Mouse (Mus musculus): ENCODE measurements around the gene Pigm. TPM values are rescaled to one million over a fixed set of nuclear protein-coding genes. Genes with fewer than 3 reads are reported as not detected.

The Pigm gene
- polyA plus RNA-seq, 1 experiment from 2014 or later = 12.3 TPM

GRCm38 (mm10) chr1:172420181-172420580, 43.8 kb downstream of the Pigm start:
- Histone ChIP-seq H3K4me1 (ENCODE audit: control insufficient read depth, insufficient read depth, low read length) (no peaks in the 10 kb centered on the region), H3K4me2 (ENCODE audit: low read depth, low read length) (no peak overlapping the region), H3K9ac (replicated peaks; ENCODE audit: low read length) (no peak overlapping the region), H3K27me3 (ENCODE audit: control insufficient read depth, insufficient read depth, low read length) (no peaks in the 10 kb centered on the region), H3K27ac (replicated peaks; ENCODE audit: low read depth, low read length) (no peak overlapping the region), H3K36me3 (replicated peaks; ENCODE audit: control insufficient read depth, insufficient read depth, low read depth, low read length) (no peaks in the 10 kb centered on the region), H3K4me3 (ENCODE audit: low read depth, low read length) (no peak overlapping the region), H3K9me3 (replicated peaks; ENCODE audit: control insufficient read depth, low read length) (no peaks in the 10 kb centered on the region)
- no peak for ATAC-seq (replicated peaks; ENCODE audit: insufficient number of reproducible peaks, low FRiP score, low TSS enrichment, low read depth)
- WGBS = 84% methylated on average over 6 of the region's 6 CpGs
- DNase-seq (ENCODE audit: low spot score) = no peak

DNA sequence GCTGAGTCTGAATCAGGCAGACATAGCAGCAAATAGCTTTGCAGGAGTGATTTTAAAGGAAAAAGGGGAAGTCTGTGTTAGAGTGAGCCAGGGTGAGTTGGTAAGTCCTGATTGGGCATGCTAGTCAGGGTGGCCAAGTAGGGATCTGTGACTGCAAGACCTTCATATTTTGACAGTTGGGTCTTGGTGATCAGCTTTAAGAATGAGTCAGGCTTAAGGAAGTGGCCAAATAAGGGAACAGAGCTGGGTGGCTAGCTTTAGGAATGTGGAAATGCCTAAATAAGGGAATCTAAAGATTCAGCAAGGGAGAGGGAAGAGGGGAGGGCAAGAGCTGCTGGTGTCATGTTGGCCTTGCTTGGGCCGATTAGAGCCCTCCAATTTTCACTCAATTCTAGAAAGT, 47.0 kb downstream of the Pigm start:
- Histone ChIP-seq H3K4me3 (ENCODE audit: low read depth, low read length) (no peak overlapping the region), H3K27ac (replicated peaks; ENCODE audit: low read depth, low read length) (no peak overlapping the region), H3K9ac (replicated peaks; ENCODE audit: low read length) (no peak overlapping the region), H3K4me2 (ENCODE audit: low read depth, low read length) (no peak overlapping the region), H3K4me1 (ENCODE audit: control insufficient read depth, insufficient read depth, low read length) (no peaks in the 10 kb centered on the region), H3K27me3 (ENCODE audit: control insufficient read depth, insufficient read depth, low read length) (no peaks in the 10 kb centered on the region), H3K36me3 (replicated peaks; ENCODE audit: control insufficient read depth, insufficient read depth, low read depth, low read length) (no peaks in the 10 kb centered on the region), H3K9me3 (replicated peaks; ENCODE audit: control insufficient read depth, low read length) (no peaks in the 10 kb centered on the region)
- no peak for DNase-seq (ENCODE audit: low spot score)
- WGBS = 47% methylated on average over 1 of the region's 1 CpGs
- no peak for ATAC-seq (replicated peaks; ENCODE audit: insufficient number of reproducible peaks, low FRiP score, low TSS enrichment, low read depth)

DNA sequence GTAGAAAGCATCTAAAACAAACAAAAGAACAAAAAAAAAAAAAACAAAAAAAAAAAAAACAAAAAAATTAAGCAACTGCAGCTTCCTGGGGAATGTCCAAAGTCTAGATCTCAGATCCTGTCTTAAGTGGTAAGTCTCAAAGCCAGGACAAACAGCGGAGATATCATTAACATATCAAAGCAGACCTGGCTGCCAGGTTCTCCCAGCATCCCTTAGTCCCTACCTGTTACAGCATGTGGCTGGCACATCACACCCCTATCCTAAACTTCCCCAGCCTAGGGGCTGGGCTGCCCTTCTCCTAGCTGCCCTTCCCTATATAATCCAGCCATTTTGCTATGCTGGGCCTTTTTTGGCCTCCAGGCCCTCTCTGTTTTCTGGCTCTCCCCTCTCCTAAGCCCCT, 50.1 kb downstream of the Pigm start:
- ATAC-seq (replicated peaks; ENCODE audit: insufficient number of reproducible peaks, low FRiP score, low TSS enrichment, low read depth) = no peak
- no peak overlapping the region for H3K9ac ChIP-seq (replicated peaks; ENCODE audit: low read length)
- no peak overlapping the region for H3K4me2 ChIP-seq (ENCODE audit: low read depth, low read length)
- H3K4me1 ChIP-seq (ENCODE audit: control insufficient read depth, insufficient read depth, low read length) = no peaks in the 10 kb centered on the region
- WGBS = 57% methylated on average over 1 of the region's 1 CpGs
- H3K4me3 ChIP-seq (ENCODE audit: low read depth, low read length) = no peak overlapping the region
- no peaks in the 10 kb centered on the region for H3K9me3 ChIP-seq (replicated peaks; ENCODE audit: control insufficient read depth, low read length)
- no peaks in the 10 kb centered on the region for H3K36me3 ChIP-seq (replicated peaks; ENCODE audit: control insufficient read depth, insufficient read depth, low read depth, low read length)
- no peaks in the 10 kb centered on the region for H3K27me3 ChIP-seq (ENCODE audit: control insufficient read depth, insufficient read depth, low read length)
- no peak overlapping the region for H3K27ac ChIP-seq (replicated peaks; ENCODE audit: low read depth, low read length)
- no peak for DNase-seq (ENCODE audit: low spot score)

DNA sequence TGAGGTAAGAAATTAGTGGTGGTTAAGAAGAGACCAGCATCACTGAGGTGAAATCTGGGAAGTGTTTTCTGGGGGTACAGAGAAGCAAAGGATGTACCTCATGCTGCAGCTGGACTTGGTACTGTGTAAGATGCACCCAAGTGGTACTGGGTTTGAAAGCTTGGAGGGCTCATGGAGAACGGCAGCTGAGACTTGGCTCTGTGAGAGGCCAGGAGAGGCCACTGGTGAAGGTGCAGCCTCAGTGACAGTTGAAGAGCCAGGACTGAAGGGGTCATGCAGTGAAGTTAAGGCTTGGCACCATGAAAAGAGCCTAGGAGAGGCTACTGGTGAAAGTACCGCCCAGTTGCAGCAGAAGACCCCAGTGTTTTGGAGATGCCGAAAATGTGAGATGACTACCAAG, 51.5 kb downstream of the Pigm start:
- 93% methylated on average over 3 of the region's 3 CpGs for WGBS
- no peak overlapping the region for H3K4me3 ChIP-seq (ENCODE audit: low read depth, low read length)
- DNase-seq (ENCODE audit: low spot score) (no peak), ATAC-seq (replicated peaks; ENCODE audit: insufficient number of reproducible peaks, low FRiP score, low TSS enrichment, low read depth) (no peak)
- H3K4me2 ChIP-seq (ENCODE audit: low read depth, low read length) = no peak overlapping the region
- H3K4me1 ChIP-seq (ENCODE audit: control insufficient read depth, insufficient read depth, low read length) = no peaks in the 10 kb centered on the region
- H3K9ac ChIP-seq (replicated peaks; ENCODE audit: low read length) = no peak overlapping the region
- H3K9me3 ChIP-seq (replicated peaks; ENCODE audit: control insufficient read depth, low read length) = no peaks in the 10 kb centered on the region
- no peaks in the 10 kb centered on the region for H3K27me3 ChIP-seq (ENCODE audit: control insufficient read depth, insufficient read depth, low read length)
- no peaks in the 10 kb centered on the region for H3K36me3 ChIP-seq (replicated peaks; ENCODE audit: control insufficient read depth, insufficient read depth, low read depth, low read length)
- no peak overlapping the region for H3K27ac ChIP-seq (replicated peaks; ENCODE audit: low read depth, low read length)

DNA sequence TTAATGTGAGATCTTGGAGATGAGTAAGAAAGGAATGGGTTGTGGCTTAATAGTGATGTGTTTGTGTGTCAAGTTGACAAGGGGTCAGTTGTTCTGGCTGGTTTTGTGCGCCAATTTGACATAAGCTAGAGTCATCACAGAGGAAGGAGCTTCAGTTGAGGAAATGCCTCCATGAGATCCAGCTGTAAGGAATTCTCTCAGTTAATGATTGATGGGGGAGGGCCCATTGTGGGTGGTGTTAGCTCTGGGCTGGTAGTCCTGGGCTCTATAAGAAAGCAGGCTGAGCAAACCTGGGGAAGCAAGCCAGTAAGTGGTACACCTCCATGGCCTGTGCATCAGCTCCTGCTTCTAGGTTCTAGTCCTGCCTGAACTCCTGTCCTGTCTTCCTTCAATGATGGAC, 52.3 kb downstream of the Pigm start:
- no peak for DNase-seq (ENCODE audit: low spot score)
- WGBS = 66% methylated on average over 1 of the region's 1 CpGs

DNA sequence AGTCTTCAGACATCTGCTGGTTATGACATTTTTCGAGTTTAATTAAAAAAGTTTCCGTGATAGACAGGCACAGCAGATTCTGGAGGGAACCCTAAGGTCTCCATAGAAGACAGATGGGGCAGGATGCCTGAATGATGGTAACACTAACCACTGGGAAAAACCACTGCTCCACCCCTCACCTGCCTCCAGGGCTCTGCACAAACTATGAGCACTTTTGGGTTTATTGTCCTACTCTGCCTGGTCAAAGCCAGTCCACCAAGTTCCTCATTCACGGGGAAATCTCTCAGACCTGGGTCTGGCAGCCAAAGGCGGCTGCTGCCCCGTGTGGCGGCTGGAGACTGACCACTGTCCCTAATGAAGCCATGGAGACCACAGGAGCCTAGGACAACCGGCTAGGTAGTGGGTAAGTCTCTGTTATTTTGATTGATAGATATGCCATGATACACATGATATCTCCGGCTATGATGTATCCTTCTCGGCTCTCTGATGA, 54.4 kb downstream of the Pigm start:
- ATAC-seq (replicated peaks; ENCODE audit: insufficient number of reproducible peaks, low FRiP score, low TSS enrichment, low read depth) = no peak
- H3K27me3 ChIP-seq (ENCODE audit: control insufficient read depth, insufficient read depth, low read length) = no peaks in the 10 kb centered on the region
- H3K4me1 ChIP-seq (ENCODE audit: control insufficient read depth, insufficient read depth, low read length) = no peaks in the 10 kb centered on the region
- no peak overlapping the region for H3K4me3 ChIP-seq (ENCODE audit: low read depth, low read length)
- no peaks in the 10 kb centered on the region for H3K9me3 ChIP-seq (replicated peaks; ENCODE audit: control insufficient read depth, low read length)
- no peak overlapping the region for H3K9ac ChIP-seq (replicated peaks; ENCODE audit: low read length)
- WGBS = 50% methylated on average over 9 of the region's 9 CpGs
- H3K36me3 ChIP-seq (replicated peaks; ENCODE audit: control insufficient read depth, insufficient read depth, low read depth, low read length) = no peaks in the 10 kb centered on the region
- H3K27ac ChIP-seq (replicated peaks; ENCODE audit: low read depth, low read length) = no peak overlapping the region
- H3K4me2 ChIP-seq (ENCODE audit: low read depth, low read length) = no peak overlapping the region
- DNase-seq (ENCODE audit: low spot score) = no peak

More for the DNA sequence above, 52.3 kb downstream of the Pigm start:
- H3K27me3 ChIP-seq (ENCODE audit: control insufficient read depth, insufficient read depth, low read length) = no peaks in the 10 kb centered on the region
- no peak for ATAC-seq (replicated peaks; ENCODE audit: insufficient number of reproducible peaks, low FRiP score, low TSS enrichment, low read depth)
- no peaks in the 10 kb centered on the region for H3K36me3 ChIP-seq (replicated peaks; ENCODE audit: control insufficient read depth, insufficient read depth, low read depth, low read length)
- H3K9me3 ChIP-seq (replicated peaks; ENCODE audit: control insufficient read depth, low read length) = no peaks in the 10 kb centered on the region
- H3K4me3 ChIP-seq (ENCODE audit: low read depth, low read length) = no peak overlapping the region
- no peak overlapping the region for H3K27ac ChIP-seq (replicated peaks; ENCODE audit: low read depth, low read length)
- H3K4me1 ChIP-seq (ENCODE audit: control insufficient read depth, insufficient read depth, low read length) = no peaks in the 10 kb centered on the region
- H3K4me2 ChIP-seq (ENCODE audit: low read depth, low read length) = no peak overlapping the region
- H3K9ac ChIP-seq (replicated peaks; ENCODE audit: low read length) = no peak overlapping the region

DNA sequence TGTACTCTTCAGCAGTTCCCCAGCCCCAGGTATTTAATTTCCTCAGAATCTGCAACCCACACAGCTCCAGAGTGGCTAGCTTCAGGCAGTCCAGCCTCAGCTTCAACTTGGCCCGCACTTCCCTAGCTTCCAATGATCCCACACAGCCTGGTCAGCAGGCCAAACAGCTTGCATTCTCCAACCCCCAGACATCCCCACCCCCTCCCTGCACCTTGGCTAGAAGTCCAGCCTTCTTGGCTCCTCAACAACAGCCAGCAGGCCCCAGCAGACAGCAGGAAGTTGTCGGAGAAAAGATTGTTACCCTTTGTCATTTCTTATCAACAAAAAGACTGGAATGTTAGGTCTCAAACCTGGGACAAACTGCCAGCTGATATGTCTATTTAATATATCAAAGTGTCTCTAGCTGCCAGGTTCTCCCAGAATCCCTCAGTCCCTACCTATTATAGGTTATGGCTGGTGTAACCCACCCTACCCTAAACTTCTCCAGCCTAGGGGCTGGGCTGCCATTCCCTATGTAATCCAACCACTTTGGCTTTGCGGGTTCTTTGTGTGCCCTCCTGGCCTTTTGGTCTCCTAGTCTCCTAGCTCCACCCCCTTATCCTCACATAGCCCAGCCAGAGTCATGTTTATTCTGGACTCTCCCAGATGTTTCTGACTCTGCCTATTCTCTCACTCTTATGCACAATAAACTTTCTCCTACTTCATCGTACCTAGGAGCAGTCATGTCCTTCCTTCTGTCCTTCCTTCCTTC, 55.7 kb downstream of the Pigm start:
- 49% methylated on average over 4 of the region's 4 CpGs for WGBS
- H3K4me2 ChIP-seq (ENCODE audit: low read depth, low read length) = no peak overlapping the region
- H3K9ac ChIP-seq (replicated peaks; ENCODE audit: low read length) = no peak overlapping the region
- no peaks in the 10 kb centered on the region for H3K9me3 ChIP-seq (replicated peaks; ENCODE audit: control insufficient read depth, low read length)
- no peak overlapping the region for H3K4me3 ChIP-seq (ENCODE audit: low read depth, low read length)
- H3K27me3 ChIP-seq (ENCODE audit: control insufficient read depth, insufficient read depth, low read length) = no peaks in the 10 kb centered on the region
- no peaks in the 10 kb centered on the region for H3K36me3 ChIP-seq (replicated peaks; ENCODE audit: control insufficient read depth, insufficient read depth, low read depth, low read length)
- no peak overlapping the region for H3K27ac ChIP-seq (replicated peaks; ENCODE audit: low read depth, low read length)
- ATAC-seq (replicated peaks; ENCODE audit: insufficient number of reproducible peaks, low FRiP score, low TSS enrichment, low read depth) (no peak), DNase-seq (ENCODE audit: low spot score) (no peak)
- no peaks in the 10 kb centered on the region for H3K4me1 ChIP-seq (ENCODE audit: control insufficient read depth, insufficient read depth, low read length)

GRCm38 (mm10) chr1:172432587-172432955, 56.2 kb downstream of the Pigm start:
- H3K36me3 ChIP-seq (replicated peaks; ENCODE audit: control insufficient read depth, insufficient read depth, low read depth, low read length) = no peaks in the 10 kb centered on the region
- ATAC-seq (replicated peaks; ENCODE audit: insufficient number of reproducible peaks, low FRiP score, low TSS enrichment, low read depth) (no peak), DNase-seq (ENCODE audit: low spot score) (no peak)
- H3K9me3 ChIP-seq (replicated peaks; ENCODE audit: control insufficient read depth, low read length) = no peaks in the 10 kb centered on the region
- no peak overlapping the region for H3K27ac ChIP-seq (replicated peaks; ENCODE audit: low read depth, low read length)
- 88% methylated on average over 3 of the region's 3 CpGs for WGBS
- H3K4me3 ChIP-seq (ENCODE audit: low read depth, low read length) = no peak overlapping the region
- no peaks in the 10 kb centered on the region for H3K27me3 ChIP-seq (ENCODE audit: control insufficient read depth, insufficient read depth, low read length)
- no peaks in the 10 kb centered on the region for H3K4me1 ChIP-seq (ENCODE audit: control insufficient read depth, insufficient read depth, low read length)
- H3K4me2 ChIP-seq (ENCODE audit: low read depth, low read length) = no peak overlapping the region
- no peak overlapping the region for H3K9ac ChIP-seq (replicated peaks; ENCODE audit: low read length)

Measured in embryonic facial prominence, embryonic 11.5 days (tissue).